Mouse (Mus musculus) activated CD4-positive, CD25-positive, alpha-beta regulatory T cell, adult 4 months (primary cell): ENCODE measurements around the gene Apoo. TPM values are rescaled to one million over a fixed set of nuclear protein-coding genes. Genes with fewer than 3 reads are reported as not detected.
"Not testable (repeated sequence)": the region's sequence is repeated elsewhere in the genome, so short reads cannot be mapped to it uniquely, and the experiment has no call there.

Source experiments
- ATAC-seq: one replicate; pipeline ENCODE4 v1.8.0; 2017
- polyA plus RNA-seq, 2 experiments: library from polyadenylated mRNA; unstranded; fragments of 100-300 nt; shearing (Covaris generic); gene quantifications; one replicate each; pipeline ENCODE4 v1.2.1; 2017

Apoo gene
- 10 to 100 TPM; 18.5 to 22.4 TPM for polyA plus RNA-seq

GRCm38 (mm10) chrX:94366670-94367241 lies at the start of gene Apoo, which contains the start of gene Fam90a1b:
Gene Apoo, plus strand, starts transcription at chrX:94367117.
Gene Fam90a1b, minus strand, starts transcription at chrX:94366777.
- ATAC-seq, result peak; percentile 92

GRCm38 (mm10) chrX:94321036-94321902 lies 45.6 kb upstream of the Apoo start:
- ATAC-seq, result no peak

- ATAC-seq, result not testable (repeated sequence)
Observed at GRCm38 (mm10) chrX:94343638-94344037, 23.3 kb upstream of the Apoo start.

- ATAC-seq, result no peak
Observed at GRCm38 (mm10) chrX:94365381-94365925, 1.5 kb upstream of the Apoo start.

- ATAC-seq, result no peak
Observed at GRCm38 (mm10) chrX:94366029-94366428, 888 bp upstream of the Apoo start.

- peak; percentile 5 for ATAC-seq
Observed at GRCm38 (mm10) chrX:94367248-94367647, 331 bp downstream of the Apoo start.

- ATAC-seq, result no peak
Observed at GRCm38 (mm10) chrX:94378734-94379133, 11.8 kb downstream of the Apoo start.

GRCm38 (mm10) chrX:94408975-94409374 lies 42.1 kb downstream of the Apoo start:
- ATAC-seq, result no peak

GRCm38 (mm10) chrX:94420210-94420609 lies 53.3 kb downstream of the Apoo start:
- no peak for ATAC-seq

- peak; percentile 40 for ATAC-seq
Observed at GRCm38 (mm10) chrX:94431548-94432375, 64.8 kb downstream of the Apoo start.

- not testable (repeated sequence) for ATAC-seq
Observed at GRCm38 (mm10) chrX:94445427-94445826, 78.5 kb downstream of the Apoo start.

- not testable (repeated sequence) for ATAC-seq
Observed at GRCm38 (mm10) chrX:94446021-94446420, 79.1 kb downstream of the Apoo start.

- not testable (repeated sequence) for ATAC-seq
Observed at GRCm38 (mm10) chrX:94450047-94450881, 83.3 kb downstream of the Apoo start.

GRCm38 (mm10) chrX:94459346-94459745 lies 92.4 kb downstream of the Apoo start:
- ATAC-seq, result no peak

GRCm38 (mm10) chrX:94461513-94461912 lies 94.6 kb downstream of the Apoo start:
- not testable (repeated sequence) for ATAC-seq

GRCm38 (mm10) chrX:94462604-94463429 lies 95.9 kb downstream of the Apoo start:
- ATAC-seq, result not testable (repeated sequence)
